Mouse (Mus musculus): Measurements from ENCODE around the gene Hnf4a. TPM values are rescaled to one million over a fixed set of nuclear protein-coding genes. Genes with fewer than 3 reads are reported as not detected.
"Not testable (repeated sequence)": the region's sequence is repeated elsewhere in the genome, so short reads cannot be mapped to it uniquely, and the experiment has no call there.

The Hnf4a gene
- polyA plus RNA-seq (2015; fragmentation: Nextera tagmentation; extraction: Ambion mirVana): 24.2 and 27.7 TPM in 2 replicates

DNA sequence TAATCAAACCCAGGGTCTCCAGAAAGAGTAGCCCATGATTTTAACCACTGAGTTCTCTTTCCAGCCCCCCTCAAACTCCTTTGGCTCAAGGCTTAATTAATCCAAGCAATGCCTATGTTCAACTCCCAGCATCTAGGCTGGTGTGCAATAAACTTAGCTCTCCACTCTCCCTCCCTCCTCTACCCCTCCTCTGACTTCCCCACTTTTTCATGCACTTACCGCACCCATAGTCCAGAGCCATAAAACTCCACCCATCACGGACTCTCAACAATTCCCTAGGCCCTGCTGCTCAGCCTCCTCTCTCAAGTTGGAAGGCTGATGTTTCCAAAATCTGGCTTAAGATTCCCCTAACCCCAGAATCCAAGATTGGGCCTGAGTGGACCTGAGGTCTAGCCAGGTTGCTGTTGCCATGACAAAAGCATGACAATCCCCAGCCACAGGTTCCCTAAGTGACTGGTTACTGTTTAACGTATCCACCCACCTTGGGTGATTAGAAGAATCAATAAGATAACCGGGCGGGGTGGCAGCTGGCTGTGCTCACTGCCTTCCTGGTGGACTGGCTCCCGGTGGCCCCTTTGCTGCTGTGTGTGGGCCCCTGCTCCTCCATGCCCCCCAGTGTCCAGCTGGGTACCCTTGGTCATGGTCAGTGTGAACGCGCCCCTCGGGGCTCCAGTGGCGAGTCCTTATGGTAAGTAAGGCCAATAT lies at the start of gene Hnf4a:
Gene Hnf4a (plus strand): TSS at position 509 of the 705 bp plus-strand sequence.
- TF ChIP-seq EP300 (optimal IDR thresholded peaks at IDR 0.05) (no peak), CTCF (IDR thresholded peaks at IDR 0.05; ENCODE audit: low read depth) (no peak)
- WGBS: 49% methylated on average over 10 of the region's 10 CpGs
- ATAC-seq (ENCODE audit: low FRiP score, low TSS enrichment) (peak; percentile 91), DNase-seq (ENCODE audit: low spot score) (peak; percentile 83)
- no peaks in the 10 kb centered on the region for H3K27me3 ChIP-seq (ENCODE audit: control insufficient read depth, insufficient read depth, low read length)
- H3K36me3 ChIP-seq (ENCODE audit: control insufficient read depth, insufficient read depth, low read length): no peaks in the 10 kb centered on the region
- no peaks in the 10 kb centered on the region for H3K4me1 ChIP-seq (replicated peaks; ENCODE audit: control insufficient read depth, insufficient read depth)
- H3K9me3 ChIP-seq (ENCODE audit: control insufficient read depth, low read length): no peaks in the 10 kb centered on the region
- H3K27ac ChIP-seq (replicated peaks): peak within 1 kb of the TSS; percentile 61
- peak within 1 kb of the TSS; percentile 32 for H3K4me2 ChIP-seq (replicated peaks; ENCODE audit: low read depth)
- peak within 1 kb of the TSS; percentile 37 for H3K4me3 ChIP-seq (ENCODE audit: low read depth, low read length)
- H3K9ac ChIP-seq (ENCODE audit: low read length): peak within 1 kb of the TSS; percentile 53

DNA sequence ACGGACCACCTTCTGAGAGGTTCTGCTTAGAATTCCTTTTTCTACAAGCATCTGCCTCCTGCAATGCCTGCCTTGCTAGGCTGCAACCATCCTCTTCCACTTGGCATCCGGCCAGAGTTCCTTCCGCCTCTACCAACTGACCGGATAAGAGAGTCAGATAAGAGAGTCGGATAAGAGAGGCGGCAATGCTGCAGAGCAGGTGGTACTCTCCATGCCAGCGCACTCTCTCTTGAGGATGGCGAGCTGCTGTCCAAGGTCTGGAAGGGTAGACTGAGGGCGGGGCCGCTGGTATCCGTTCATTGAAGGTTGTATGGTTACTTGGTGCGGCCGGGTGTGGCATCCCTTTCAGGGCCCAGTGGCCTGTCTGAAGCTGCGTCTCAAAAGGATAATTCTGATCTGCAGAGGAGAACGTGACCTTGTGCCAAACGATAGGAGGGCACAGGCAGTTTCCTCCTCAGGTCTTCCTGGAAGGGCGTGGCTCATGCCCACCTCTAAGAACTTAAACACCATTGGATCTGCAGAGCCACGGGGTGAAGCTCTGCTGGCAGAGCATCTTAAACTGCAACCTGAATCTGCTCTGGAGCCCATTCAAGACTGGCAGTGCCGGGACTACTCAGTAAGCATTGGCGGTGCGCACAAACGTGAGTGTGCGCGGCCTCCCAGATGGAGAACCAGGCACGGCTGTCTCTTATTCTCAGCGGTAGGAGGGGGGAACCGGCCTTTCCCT lies 47.9 kb upstream of the Hnf4a start:
- ATAC-seq (ENCODE audit: low FRiP score, low TSS enrichment): peak; percentile 67
- H3K27me3 ChIP-seq (ENCODE audit: control insufficient read depth, insufficient read depth, low read length): no peaks in the 10 kb centered on the region

DNA sequence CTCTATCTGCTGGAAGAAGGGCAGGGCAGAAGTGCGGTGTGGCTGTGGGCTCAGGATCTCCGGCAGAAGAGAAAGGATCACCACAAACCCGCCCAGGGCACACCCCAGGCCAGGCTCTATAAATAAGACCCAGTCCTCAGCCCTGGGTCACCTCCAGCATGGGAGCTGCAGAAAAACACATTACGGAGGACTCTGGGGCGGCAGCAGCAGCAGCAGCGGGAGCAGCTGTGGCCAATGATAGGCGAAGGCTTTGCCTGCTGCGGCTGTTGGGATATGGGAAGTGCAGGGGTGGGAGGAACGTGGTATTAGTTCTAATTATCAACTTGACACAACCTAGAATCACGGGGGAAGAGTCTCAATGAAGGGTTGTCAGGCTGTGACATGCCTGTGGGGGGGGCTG lies 47.2 kb upstream of the Hnf4a start:
- ATAC-seq (ENCODE audit: low FRiP score, low TSS enrichment) (no peak), DNase-seq (ENCODE audit: low spot score) (no peak)
- H3K36me3 ChIP-seq (ENCODE audit: control insufficient read depth, insufficient read depth, low read length): no peaks in the 10 kb centered on the region
- 32% methylated on average over 10 of the region's 10 CpGs for WGBS
- no peaks in the 10 kb centered on the region for H3K4me1 ChIP-seq (replicated peaks; ENCODE audit: control insufficient read depth, insufficient read depth)
- H3K4me3 ChIP-seq (ENCODE audit: low read depth, low read length): no peak overlapping the region
- TF ChIP-seq CTCF (IDR thresholded peaks at IDR 0.05; ENCODE audit: low read depth) (no peak), EP300 (optimal IDR thresholded peaks at IDR 0.05) (no peak)
- H3K27ac ChIP-seq (replicated peaks): no peak overlapping the region
- no peak overlapping the region for H3K4me2 ChIP-seq (replicated peaks; ENCODE audit: low read depth)
- no peaks in the 10 kb centered on the region for H3K27me3 ChIP-seq (ENCODE audit: control insufficient read depth, insufficient read depth, low read length)
- H3K9me3 ChIP-seq (ENCODE audit: control insufficient read depth, low read length): no peaks in the 10 kb centered on the region
- no peak overlapping the region for H3K9ac ChIP-seq (ENCODE audit: low read length)

More for the DNA sequence above, 47.9 kb upstream of the Hnf4a start:
- peak; percentile 37 for DNase-seq (ENCODE audit: low spot score)
- no peak overlapping the region for H3K27ac ChIP-seq (replicated peaks)
- no peak overlapping the region for H3K9ac ChIP-seq (ENCODE audit: low read length)
- H3K4me3 ChIP-seq (ENCODE audit: low read depth, low read length): no peak overlapping the region
- TF ChIP-seq EP300 (optimal IDR thresholded peaks at IDR 0.05): no peak
- TF ChIP-seq CTCF (IDR thresholded peaks at IDR 0.05; ENCODE audit: low read depth): no peak
- no peak overlapping the region for H3K4me2 ChIP-seq (replicated peaks; ENCODE audit: low read depth)
- H3K9me3 ChIP-seq (ENCODE audit: control insufficient read depth, low read length): no peaks in the 10 kb centered on the region
- no peaks in the 10 kb centered on the region for H3K4me1 ChIP-seq (replicated peaks; ENCODE audit: control insufficient read depth, insufficient read depth)
- WGBS: 44% methylated on average over 27 of the region's 27 CpGs
- H3K36me3 ChIP-seq (ENCODE audit: control insufficient read depth, insufficient read depth, low read length): no peaks in the 10 kb centered on the region

GRCm38 (mm10) chr2:163460622-163461021 lies 46.0 kb upstream of the Hnf4a start:
- H3K4me2 ChIP-seq (replicated peaks; ENCODE audit: low read depth): no peak overlapping the region
- H3K4me3 ChIP-seq (ENCODE audit: low read depth, low read length): no peak overlapping the region
- H3K9me3 ChIP-seq (ENCODE audit: control insufficient read depth, low read length): no peaks in the 10 kb centered on the region
- H3K36me3 ChIP-seq (ENCODE audit: control insufficient read depth, insufficient read depth, low read length): no peaks in the 10 kb centered on the region
- TF ChIP-seq CTCF (IDR thresholded peaks at IDR 0.05; ENCODE audit: low read depth) (no peak), EP300 (optimal IDR thresholded peaks at IDR 0.05) (no peak)
- H3K9ac ChIP-seq (ENCODE audit: low read length): no peak overlapping the region
- H3K27me3 ChIP-seq (ENCODE audit: control insufficient read depth, insufficient read depth, low read length): no peaks in the 10 kb centered on the region
- H3K4me1 ChIP-seq (replicated peaks; ENCODE audit: control insufficient read depth, insufficient read depth): no peaks in the 10 kb centered on the region
- H3K27ac ChIP-seq (replicated peaks): no peak overlapping the region
- DNase-seq (ENCODE audit: low spot score) (no peak), ATAC-seq (ENCODE audit: low FRiP score, low TSS enrichment) (no peak)
- WGBS: 87% methylated on average over 8 of the region's 8 CpGs

GRCm38 (mm10) chr2:163461307-163461706 lies 45.3 kb upstream of the Hnf4a start:
- not testable (repeated sequence) for DNase-seq (ENCODE audit: low spot score); H3K27ac ChIP-seq (replicated peaks); H3K9me3 ChIP-seq (ENCODE audit: control insufficient read depth, low read length); ATAC-seq (ENCODE audit: low FRiP score, low TSS enrichment); H3K36me3 ChIP-seq (ENCODE audit: control insufficient read depth, insufficient read depth, low read length); H3K27me3 ChIP-seq (ENCODE audit: control insufficient read depth, insufficient read depth, low read length); H3K4me3 ChIP-seq (ENCODE audit: low read depth, low read length); H3K4me1 ChIP-seq (replicated peaks; ENCODE audit: control insufficient read depth, insufficient read depth); H3K4me2 ChIP-seq (replicated peaks; ENCODE audit: low read depth); H3K9ac ChIP-seq (ENCODE audit: low read length)
- WGBS: 94% methylated on average over 9 of the region's 9 CpGs

GRCm38 (mm10) chr2:163462386-163462785 lies 44.2 kb upstream of the Hnf4a start:
- Histone ChIP-seq H3K9me3 (ENCODE audit: control insufficient read depth, low read length) (no peaks in the 10 kb centered on the region), H3K27ac (replicated peaks) (no peak overlapping the region), H3K4me1 (replicated peaks; ENCODE audit: control insufficient read depth, insufficient read depth) (no peaks in the 10 kb centered on the region), H3K36me3 (ENCODE audit: control insufficient read depth, insufficient read depth, low read length) (no peaks in the 10 kb centered on the region), H3K4me3 (ENCODE audit: low read depth, low read length) (no peak overlapping the region), H3K4me2 (replicated peaks; ENCODE audit: low read depth) (no peak overlapping the region), H3K27me3 (ENCODE audit: control insufficient read depth, insufficient read depth, low read length) (no peaks in the 10 kb centered on the region), H3K9ac (ENCODE audit: low read length) (no peak overlapping the region)
- ATAC-seq (ENCODE audit: low FRiP score, low TSS enrichment) (no peak), DNase-seq (ENCODE audit: low spot score) (no peak)
- WGBS: 67% methylated on average over 5 of the region's 5 CpGs
- TF ChIP-seq EP300 (optimal IDR thresholded peaks at IDR 0.05): no peak
- TF ChIP-seq CTCF (IDR thresholded peaks at IDR 0.05; ENCODE audit: low read depth): no peak

All from stomach, postnatal 0 days (tissue).